Mouse (Mus musculus): ENCODE results near the gene Csnk1e. TPM values are rescaled to one million over a fixed set of nuclear protein-coding genes. Genes with fewer than 3 reads are reported as not detected.

Gene Csnk1e
- polyA plus RNA-seq, 1 experiment from 2014 or later: 58.0 TPM

- Histone ChIP-seq H3K9ac (ENCODE audit: low read length) (no peak overlapping the region), H3K27ac (ENCODE audit: low read length) (no peak overlapping the region), H3K27me3 (ENCODE audit: control insufficient read depth, insufficient read depth, low read depth, low read length) (no peaks in the 10 kb centered on the region), H3K4me3 (ENCODE audit: low read length) (no peak overlapping the region), H3K9me3 (ENCODE audit: control insufficient read depth, low read length) (no peaks in the 10 kb centered on the region), H3K36me3 (ENCODE audit: control insufficient read depth, insufficient read depth, low read length) (no peaks in the 10 kb centered on the region), H3K4me2 (ENCODE audit: low read depth, low read length) (no peak overlapping the region), H3K4me1 (replicated peaks; ENCODE audit: control insufficient read depth, insufficient read depth, low read length) (peaks cover 34% of the 10 kb centered on the region)
- 55% methylated on average over 1 of the region's 1 CpGs for WGBS
- no peak for ATAC-seq (ENCODE audit: low read depth)
These were observed 51.1 kb downstream of the Csnk1e start for GRCm38 (mm10) chr15:79404277-79404676.

- WGBS: 13% methylated on average over 9 of the region's 9 CpGs
- H3K27ac ChIP-seq (ENCODE audit: low read length): peak overlapping the region; percentile 31
- peak overlapping the region; percentile 70 for H3K4me3 ChIP-seq (ENCODE audit: low read length)
- peak overlapping the region; percentile 80 for H3K9ac ChIP-seq (ENCODE audit: low read length)
- no peaks in the 10 kb centered on the region for H3K9me3 ChIP-seq (ENCODE audit: control insufficient read depth, low read length)
- H3K27me3 ChIP-seq (ENCODE audit: control insufficient read depth, insufficient read depth, low read depth, low read length): no peaks in the 10 kb centered on the region
- peaks cover 36% of the 10 kb centered on the region for H3K4me1 ChIP-seq (replicated peaks; ENCODE audit: control insufficient read depth, insufficient read depth, low read length)
- H3K36me3 ChIP-seq (ENCODE audit: control insufficient read depth, insufficient read depth, low read length): no peaks in the 10 kb centered on the region
- peak overlapping the region; percentile 65 for H3K4me2 ChIP-seq (ENCODE audit: low read depth, low read length)
- ATAC-seq (ENCODE audit: low read depth): 0 out of 2 replicates have a peak, but pooled peaks have one; percentile 8
These were observed 51.6 kb downstream of the Csnk1e start for GRCm38 (mm10) chr15:79403763-79404210.

- no peaks in the 10 kb centered on the region for H3K9me3 ChIP-seq (ENCODE audit: control insufficient read depth, low read length)
- peak within 1 kb of the TSS; percentile 80 for H3K9ac ChIP-seq (ENCODE audit: low read length)
- H3K4me3 ChIP-seq (ENCODE audit: low read length): peak within 1 kb of the TSS; percentile 70
- no peaks in the 10 kb centered on the region for H3K36me3 ChIP-seq (ENCODE audit: control insufficient read depth, insufficient read depth, low read length)
- WGBS: under 1% methylated on average over 75 of the region's 90 CpGs
- H3K4me1 ChIP-seq (replicated peaks; ENCODE audit: control insufficient read depth, insufficient read depth, low read length): peaks cover 36% of the 10 kb centered on the region
- H3K4me2 ChIP-seq (ENCODE audit: low read depth, low read length): peak within 1 kb of the TSS; percentile 86
- H3K27ac ChIP-seq (ENCODE audit: low read length): peak within 1 kb of the TSS; percentile 57
- ATAC-seq (ENCODE audit: low read depth): peak; percentile 93
- H3K27me3 ChIP-seq (ENCODE audit: control insufficient read depth, insufficient read depth, low read depth, low read length): no peaks in the 10 kb centered on the region
These were observed 52.3 kb downstream of the Csnk1e start, which contains the start of gene Tmem184b for GRCm38 (mm10) chr15:79402836-79403762. Gene Tmem184b (minus strand): TSS chr15:79403569.

- Histone ChIP-seq H3K4me2 (ENCODE audit: low read depth, low read length) (peak overlapping the region; percentile 86), H3K4me1 (replicated peaks; ENCODE audit: control insufficient read depth, insufficient read depth, low read length) (peaks cover 40% of the 10 kb centered on the region)
- ATAC-seq (ENCODE audit: low read depth): no peak
These were observed 53.2 kb downstream of the Csnk1e start for GRCm38 (mm10) chr15:79402176-79402575.

GRCm38 (mm10) chr15:79400975-79401365 is 54.4 kb downstream of the Csnk1e start:
- no peak for ATAC-seq (ENCODE audit: low read depth)
- peaks cover 43% of the 10 kb centered on the region for H3K4me1 ChIP-seq (replicated peaks; ENCODE audit: control insufficient read depth, insufficient read depth, low read length)
- no peaks in the 10 kb centered on the region for H3K27me3 ChIP-seq (ENCODE audit: control insufficient read depth, insufficient read depth, low read depth, low read length)
- H3K9ac ChIP-seq (ENCODE audit: low read length): peak overlapping the region; percentile 17; the same call in 1 of the 2 replicates
- H3K36me3 ChIP-seq (ENCODE audit: control insufficient read depth, insufficient read depth, low read length): no peaks in the 10 kb centered on the region
- WGBS: 50% methylated on average over 7 of the region's 7 CpGs
- H3K27ac ChIP-seq (ENCODE audit: low read length): no peak overlapping the region
- peak overlapping the region; percentile 1; the same call in 1 of the 2 replicates for H3K4me2 ChIP-seq (ENCODE audit: low read depth, low read length)
- no peak overlapping the region for H3K4me3 ChIP-seq (ENCODE audit: low read length)
- no peaks in the 10 kb centered on the region for H3K9me3 ChIP-seq (ENCODE audit: control insufficient read depth, low read length)

More at GRCm38 (mm10) chr15:79402176-79402575, 53.2 kb downstream of the Csnk1e start:
- Histone ChIP-seq H3K27ac (ENCODE audit: low read length) (no peak overlapping the region), H3K9me3 (ENCODE audit: control insufficient read depth, low read length) (no peaks in the 10 kb centered on the region), H3K36me3 (ENCODE audit: control insufficient read depth, insufficient read depth, low read length) (no peaks in the 10 kb centered on the region), H3K4me3 (ENCODE audit: low read length) (peak overlapping the region; percentile 70), H3K9ac (ENCODE audit: low read length) (peak overlapping the region; percentile 80), H3K27me3 (ENCODE audit: control insufficient read depth, insufficient read depth, low read depth, low read length) (no peaks in the 10 kb centered on the region)
- WGBS: 13% methylated on average over 5 of the region's 5 CpGs

- Histone ChIP-seq H3K4me2 (ENCODE audit: low read depth, low read length) (no peak overlapping the region), H3K9me3 (ENCODE audit: control insufficient read depth, low read length) (no peaks in the 10 kb centered on the region), H3K27ac (ENCODE audit: low read length) (no peak overlapping the region), H3K4me1 (replicated peaks; ENCODE audit: control insufficient read depth, insufficient read depth, low read length) (peaks cover 49% of the 10 kb centered on the region), H3K9ac (ENCODE audit: low read length) (no peak overlapping the region), H3K4me3 (ENCODE audit: low read length) (no peak overlapping the region), H3K27me3 (ENCODE audit: control insufficient read depth, insufficient read depth, low read depth, low read length) (no peaks in the 10 kb centered on the region), H3K36me3 (ENCODE audit: control insufficient read depth, insufficient read depth, low read length) (no peaks in the 10 kb centered on the region)
- ATAC-seq (ENCODE audit: low read depth): no peak
- WGBS: 46% methylated on average over 6 of the region's 6 CpGs
These were observed 55.0 kb downstream of the Csnk1e start for GRCm38 (mm10) chr15:79400134-79400974.

GRCm38 (mm10) chr15:79399231-79400052 is 55.9 kb downstream of the Csnk1e start:
- H3K36me3 ChIP-seq (ENCODE audit: control insufficient read depth, insufficient read depth, low read length): no peaks in the 10 kb centered on the region
- H3K4me2 ChIP-seq (ENCODE audit: low read depth, low read length): peak overlapping the region; percentile 1; the same call in 1 of the 2 replicates
- H3K4me3 ChIP-seq (ENCODE audit: low read length): no peak overlapping the region
- H3K4me1 ChIP-seq (replicated peaks; ENCODE audit: control insufficient read depth, insufficient read depth, low read length): peaks cover 58% of the 10 kb centered on the region
- WGBS: 67% methylated on average over 14 of the region's 14 CpGs
- no peak for ATAC-seq (ENCODE audit: low read depth)
- no peaks in the 10 kb centered on the region for H3K27me3 ChIP-seq (ENCODE audit: control insufficient read depth, insufficient read depth, low read depth, low read length)
- H3K27ac ChIP-seq (ENCODE audit: low read length): 0 out of 2 replicates have a peak overlapping the region, but pooled peaks have one; percentile 1
- H3K9me3 ChIP-seq (ENCODE audit: control insufficient read depth, low read length): no peaks in the 10 kb centered on the region
- H3K9ac ChIP-seq (ENCODE audit: low read length): no peak overlapping the region

GRCm38 (mm10) chr15:79396736-79397135 is 58.6 kb downstream of the Csnk1e start:
- peaks cover 71% of the 10 kb centered on the region for H3K4me1 ChIP-seq (replicated peaks; ENCODE audit: control insufficient read depth, insufficient read depth, low read length)
- H3K4me3 ChIP-seq (ENCODE audit: low read length): peak overlapping the region; percentile 30
- WGBS: 72% methylated on average over 11 of the region's 11 CpGs
- H3K36me3 ChIP-seq (ENCODE audit: control insufficient read depth, insufficient read depth, low read length): no peaks in the 10 kb centered on the region
- H3K9me3 ChIP-seq (ENCODE audit: control insufficient read depth, low read length): no peaks in the 10 kb centered on the region
- ATAC-seq (ENCODE audit: low read depth): peak; percentile 11; the same call in 1 of the 2 replicates
- H3K4me2 ChIP-seq (ENCODE audit: low read depth, low read length): peak overlapping the region; percentile 40
- 0 out of 2 replicates have a peak overlapping the region, but pooled peaks have one; percentile 56 for H3K27ac ChIP-seq (ENCODE audit: low read length)
- H3K27me3 ChIP-seq (ENCODE audit: control insufficient read depth, insufficient read depth, low read depth, low read length): no peaks in the 10 kb centered on the region
- H3K9ac ChIP-seq (ENCODE audit: low read length): peak overlapping the region; percentile 27; the same call in 1 of the 2 replicates
